In genomic region chr9:74896742-74897141, GRCm38 (mm10) we compare ENCODE assay signal across 21 mouse cellular contexts. TPM values are rescaled to one million over a fixed set of nuclear protein-coding genes. Genes with fewer than 3 reads are reported as not detected.
"Had no signal": no experiment of that assay in that cellular context is flagged by ENCODE, and none has a peak within 500 bp of the region (broad histone marks: within the 10 kb centered on the region; RNA-seq: fewer than 3 reads in every experiment).

No protein-coding gene starts in this region.

- ATAC-seq: midbrain, embryonic 15.5 days had no signal

- H3K9me3 ChIP-seq: limb, embryonic 12.5 days; limb, embryonic 15.5 days; lung, embryonic 15.5 days; megakaryocyte, embryonic 14.5 days; midbrain, embryonic 15.5 days; neural tube, embryonic 13.5 days had no signal

- H3K27ac ChIP-seq: limb, embryonic 12.5 days; limb, embryonic 15.5 days; liver, embryonic 14.5 days; lung, embryonic 15.5 days; midbrain, embryonic 15.5 days; neural tube, embryonic 13.5 days had no signal

- DNase-seq: kidney, adult 11 months; kidney, adult 8-10 months; kidney, postnatal 14 days; kidney, postnatal 4 days; left cerebral cortex, postnatal 4 days; lung, adult 18-20 months; lung, postnatal 10 days; lung, postnatal 36 days; thymus, adult 18-20 months; thymus, postnatal 36 days had no signal

- H3K9ac ChIP-seq: limb, embryonic 12.5 days; limb, embryonic 15.5 days; liver, embryonic 14.5 days; lung, embryonic 15.5 days; midbrain, embryonic 15.5 days; neural tube, embryonic 13.5 days had no signal

- H3K36me3 ChIP-seq: limb, embryonic 12.5 days; limb, embryonic 15.5 days; lung, embryonic 15.5 days; midbrain, embryonic 15.5 days; neural tube, embryonic 13.5 days had no signal

- H3K4me3 ChIP-seq: limb, embryonic 12.5 days; limb, embryonic 15.5 days; lung, embryonic 15.5 days; megakaryocyte, embryonic 14.5 days; midbrain, embryonic 15.5 days; myocyte; neural tube, embryonic 13.5 days had no signal

- H3K4me1 ChIP-seq: limb, embryonic 12.5 days; limb, embryonic 15.5 days; lung, embryonic 15.5 days; midbrain, embryonic 15.5 days; neural tube, embryonic 13.5 days had no signal

- H3K27me3 ChIP-seq: limb, embryonic 12.5 days; limb, embryonic 15.5 days; lung, embryonic 15.5 days; midbrain, embryonic 15.5 days; neural tube, embryonic 13.5 days had no signal

- H3K4me2 ChIP-seq: limb, embryonic 12.5 days; limb, embryonic 15.5 days; lung, embryonic 15.5 days; midbrain, embryonic 11.5 days; midbrain, embryonic 15.5 days; neural tube, embryonic 13.5 days had no signal

RNA-seq across cellular contexts. Expression of gene Onecut1, which starts 35.0 kb away (rescaled TPM):
- polyA plus RNA-seq: lung, embryonic 15.5 days; myocyte; small intestine, adult 2 months; urinary bladder, adult 2 months had no signal
